Mouse (Mus musculus) layer of hippocampus, adult 2 months (tissue): ENCODE results near the gene Lrrc4b. TPM values are rescaled to one million over a fixed set of nuclear protein-coding genes. Genes with fewer than 3 reads are reported as not detected.

ENCODE experiments used
- DNase-seq, 2 experiments: peaks; one replicate each; pipeline ENCODE4 v3.0.0; 2022; ENCODE audit warnings: low spot score in 2 of 2
- H3K27ac ChIP-seq: fragments of 200-600 bp; 2 replicates; pipeline ENCODE4 v1.8.1; 2022
- H3K4me3 ChIP-seq: fragments of 200-600 bp; 2 replicates; pipeline ENCODE4 v1.8.1; 2022; ENCODE audit warnings: mild to moderate bottlenecking
- CTCF ChIP-seq: fragments of 200-600 bp; conservative IDR thresholded peaks from 2 replicates; pipeline ENCODE4 v1.8.1; 2022; ENCODE audit warnings: antibody characterized with exemption, mild to moderate bottlenecking, moderate library complexity
- total RNA-seq, 2 experiments: library from RNA; stranded (reverse); gene quantifications; 2 replicates each; pipeline ENCODE4 v1.2.3; 2021

The Lrrc4b gene
- total RNA-seq, 2 experiments from 2014 or later: 318 to 334 TPM

- H3K4me3 ChIP-seq: no peak overlapping the region
- no peak for DNase-seq
- no peak for TF ChIP-seq CTCF
- H3K27ac ChIP-seq: peak overlapping the region; percentile 96
Measured at GRCm38 (mm10) chr7:44470696-44471612, 42.1 kb downstream of the Lrrc4b start.

- no peak for DNase-seq
- TF ChIP-seq CTCF: no peak
- H3K4me3 ChIP-seq: no peak overlapping the region
- H3K27ac ChIP-seq: peak overlapping the region; percentile 96
Measured at GRCm38 (mm10) chr7:44471880-44472557, 43.2 kb downstream of the Lrrc4b start.

- no peak for DNase-seq
- Histone ChIP-seq H3K4me3 (no peak overlapping the region), H3K27ac (peak overlapping the region; percentile 96)
- TF ChIP-seq CTCF: no peak
Measured at GRCm38 (mm10) chr7:44472558-44472885, 43.7 kb downstream of the Lrrc4b start.

- no peak for DNase-seq
- Histone ChIP-seq H3K4me3 (no peak overlapping the region), H3K27ac (peak overlapping the region; percentile 96)
- TF ChIP-seq CTCF: no peak
Measured at GRCm38 (mm10) chr7:44472961-44473646, 44.3 kb downstream of the Lrrc4b start.

GRCm38 (mm10) chr7:44474419-44474818, 45.6 kb downstream of the Lrrc4b start:
- TF ChIP-seq CTCF: no peak
- DNase-seq: peak; percentile 77 to 87
- Histone ChIP-seq H3K27ac (peak overlapping the region; percentile 96), H3K4me3 (no peak overlapping the region)

GRCm38 (mm10) chr7:44475046-44475614, 46.3 kb downstream of the Lrrc4b start:
- peak overlapping the region; percentile 96 for H3K27ac ChIP-seq
- DNase-seq: no peak
- H3K4me3 ChIP-seq: no peak overlapping the region
- no peak for TF ChIP-seq CTCF

GRCm38 (mm10) chr7:44482836-44483435, 54.1 kb downstream of the Lrrc4b start:
- no peak for TF ChIP-seq CTCF
- Histone ChIP-seq H3K27ac (no peak overlapping the region), H3K4me3 (no peak overlapping the region)
- DNase-seq: no peak

- Histone ChIP-seq H3K4me3 (no peak overlapping the region), H3K27ac (peak overlapping the region; percentile 82)
- no peak for TF ChIP-seq CTCF
- DNase-seq: no peak
Measured at GRCm38 (mm10) chr7:44484109-44484508, 55.3 kb downstream of the Lrrc4b start.

- Histone ChIP-seq H3K4me3 (no peak overlapping the region), H3K27ac (peak overlapping the region; percentile 82)
- peak; percentile 99 for TF ChIP-seq CTCF
- DNase-seq: peak; percentile 79 to 89
Measured at GRCm38 (mm10) chr7:44484841-44485571, 56.2 kb downstream of the Lrrc4b start.

- DNase-seq: no peak
- TF ChIP-seq CTCF: no peak
- Histone ChIP-seq H3K4me3 (no peak overlapping the region), H3K27ac (peak overlapping the region; percentile 82)
Measured at GRCm38 (mm10) chr7:44485572-44486195, 56.9 kb downstream of the Lrrc4b start.

- Histone ChIP-seq H3K4me3 (no peak overlapping the region), H3K27ac (peak overlapping the region; percentile 82)
- DNase-seq: no peak
- no peak for TF ChIP-seq CTCF
Measured at GRCm38 (mm10) chr7:44486927-44487575, 58.2 kb downstream of the Lrrc4b start.
